Mouse (Mus musculus): ENCODE data around the gene Tst. TPM values are rescaled to one million over a fixed set of nuclear protein-coding genes. Genes with fewer than 3 reads are reported as not detected.

The Tst gene
- total RNA-seq, 4 experiments from 2014 or later = 33.6 to 37.8 (median 36.0) TPM

Other genes with a start within 250 kb of the Tst start
- gene Ift27, start 231.8 kb downstream of the Tst start, total RNA-seq (2022) = 10 to 100 TPM; 30.6 to 34.2 (median 31.9) TPM
- gene Pvalb, start 199.5 kb downstream of the Tst start, total RNA-seq (2022) = 100 to 1,000 TPM; 101 to 113 (median 102) TPM
- gene Ncf4, start 161.1 kb downstream of the Tst start, total RNA-seq (2022) = 1 to 10 TPM; 1.1 to 3.3 (median 1.5) TPM
- 1 to 10 TPM in 2 of 4 experiments, under 1 TPM in 2; 0.27 to 3.0 (median 1.2) TPM for gene Csf2rb2, start 100.2 kb downstream of the Tst start, total RNA-seq (2022)
- gene Csf2rb, start 80.2 kb downstream of the Tst start, total RNA-seq (2022) = 1 to 10 TPM in 3 of 4 experiments, under 1 TPM in 1; 0.83 to 5.7 (median 2.2) TPM
- gene Tex33, start 10.0 kb downstream of the Tst start, total RNA-seq (2022) = not detected
- 10 to 100 TPM; 31.4 to 38.1 (median 34.6) TPM for gene Mpst, start 509 bp upstream of the Tst start, total RNA-seq (2022)
- 100 to 1,000 TPM; 299 to 358 (median 333) TPM for gene Kctd17, start 22.7 kb upstream of the Tst start, total RNA-seq (2022)
- 1 to 10 TPM; 1.1 to 1.7 (median 1.2) TPM for gene Tmprss6, start 62.7 kb upstream of the Tst start, total RNA-seq (2022)
- gene Il2rb, start 89.4 kb upstream of the Tst start, total RNA-seq (2022) = under 1 TPM; 0.26 to 0.94 (median 0.42) TPM
- 1 to 10 TPM; 1.7 to 4.0 (median 2.0) TPM for gene C1qtnf6, start 125.5 kb upstream of the Tst start, total RNA-seq (2022)
- gene Sstr3, start 138.8 kb upstream of the Tst start, total RNA-seq (2022) = 10 to 100 TPM; 16.2 to 23.4 (median 18.3) TPM
- 1 to 10 TPM; 1.3 to 8.2 (median 4.9) TPM for gene Rac2, start 166.9 kb upstream of the Tst start, total RNA-seq (2022)
- 10 to 100 TPM in 3 of 4 experiments, 1 to 10 TPM in 1; 9.1 to 26.0 (median 17.3) TPM for gene Cyth4, start 191.1 kb upstream of the Tst start, total RNA-seq (2022)

All from left cerebral cortex, adult 8-10 months (tissue).